Mouse (Mus musculus): ENCODE measurements around the gene Ppp1r14d. TPM values are rescaled to one million over a fixed set of nuclear protein-coding genes. Genes with fewer than 3 reads are reported as not detected.

Gene Ppp1r14d
- polyA plus RNA-seq, 1 experiment: not detected

DNA sequence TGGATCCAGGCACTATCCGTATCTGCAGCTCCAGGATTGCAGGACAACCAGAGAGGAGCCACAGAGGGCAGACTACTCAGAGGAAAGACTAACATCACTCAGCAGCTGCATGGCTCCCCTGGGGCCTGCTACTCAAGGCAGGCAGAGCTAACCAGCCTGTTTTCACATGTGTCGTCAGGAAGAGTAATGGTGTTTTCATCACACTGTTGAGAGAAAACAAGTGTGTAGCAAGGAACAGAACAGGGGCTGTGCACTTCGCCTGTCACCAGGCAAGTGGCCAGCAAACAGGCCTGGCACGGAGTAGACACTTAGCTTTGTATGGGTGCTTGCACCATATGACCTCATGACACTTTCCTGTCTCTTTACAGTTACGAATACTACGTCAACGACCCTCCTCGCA lies 58.1 kb downstream of the Ppp1r14d start:
- H3K27ac ChIP-seq (replicated peaks; ENCODE audit: low read depth, low read length): no peak overlapping the region
- H3K4me1 ChIP-seq (ENCODE audit: control insufficient read depth, insufficient read depth, insufficient read length, low read length): peaks cover 9% of the 10 kb centered on the region
- no peak overlapping the region for H3K4me3 ChIP-seq (ENCODE audit: insufficient read depth, low read depth, low read length)

DNA sequence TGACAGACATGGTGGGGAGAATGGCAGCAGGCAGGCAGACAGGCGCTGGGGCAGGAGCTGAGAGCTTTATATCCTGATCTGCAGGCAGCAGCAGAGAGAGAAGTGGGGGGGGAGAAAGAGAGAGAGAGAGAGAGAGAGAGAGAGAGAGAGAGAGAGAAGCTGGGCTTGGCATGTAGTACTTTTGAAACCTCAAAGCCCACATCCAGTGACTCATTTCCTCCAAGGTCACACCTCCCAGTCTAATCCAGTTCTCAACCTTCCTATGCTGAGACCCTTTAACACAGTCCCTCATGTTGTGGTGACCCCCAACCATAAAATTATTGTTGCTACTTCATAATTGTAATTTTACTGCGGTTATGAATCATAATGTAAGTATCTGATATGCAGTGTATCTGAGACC lies 59.4 kb downstream of the Ppp1r14d start:
- Histone ChIP-seq H3K27ac (replicated peaks; ENCODE audit: low read depth, low read length) (no peak overlapping the region), H3K4me1 (ENCODE audit: control insufficient read depth, insufficient read depth, insufficient read length, low read length) (peaks cover 9% of the 10 kb centered on the region), H3K4me3 (ENCODE audit: insufficient read depth, low read depth, low read length) (no peak overlapping the region)

Other genes starting within 250 kb of the Ppp1r14d start
- 13.3 and 19.1 TPM in 2 replicates for gene Ccdc32, start 200.5 kb downstream of the Ppp1r14d start, polyA plus RNA-seq (2012; ENCODE audit: insufficient read depth, insufficient read length, missing spikeins)
- gene Rpusd2, start 195.1 kb downstream of the Ppp1r14d start, polyA plus RNA-seq (2012; ENCODE audit: insufficient read depth, insufficient read length, missing spikeins): 1.4 and 2.3 TPM in 2 replicates
- not detected in 2 replicates for gene Knl1, start 182.8 kb downstream of the Ppp1r14d start, polyA plus RNA-seq (2012; ENCODE audit: insufficient read depth, insufficient read length, missing spikeins)
- gene Rad51, start 117.1 kb downstream of the Ppp1r14d start, polyA plus RNA-seq (2012; ENCODE audit: insufficient read depth, insufficient read length, missing spikeins): 0.83 TPM in 1 of 2 replicates, not detected in the other
- gene Rmdn3, start 72.9 kb downstream of the Ppp1r14d start, polyA plus RNA-seq (2012; ENCODE audit: insufficient read depth, insufficient read length, missing spikeins): 124 and 184 TPM in 2 replicates
- 1.7 and 2.4 TPM in 2 replicates for gene Gchfr, start 62.1 kb downstream of the Ppp1r14d start, polyA plus RNA-seq (2012; ENCODE audit: insufficient read depth, insufficient read length, missing spikeins)
- gene Gm14137, start 55.4 kb downstream of the Ppp1r14d start, polyA plus RNA-seq (2012; ENCODE audit: insufficient read depth, insufficient read length, missing spikeins): not detected in 2 replicates
- 16.2 and 21.0 TPM in 2 replicates for gene Zfyve19, start 21.3 kb downstream of the Ppp1r14d start, polyA plus RNA-seq (2012; ENCODE audit: insufficient read depth, insufficient read length, missing spikeins)
- gene Dnajc17, start 21.1 kb downstream of the Ppp1r14d start, polyA plus RNA-seq (2012; ENCODE audit: insufficient read depth, insufficient read length, missing spikeins): 7.8 and 8.8 TPM in 2 replicates
- gene Spint1, start 7.5 kb upstream of the Ppp1r14d start, polyA plus RNA-seq (2012; ENCODE audit: insufficient read depth, insufficient read length, missing spikeins): not detected in 2 replicates
- gene Rhov, start 41.4 kb upstream of the Ppp1r14d start, polyA plus RNA-seq (2012; ENCODE audit: insufficient read depth, insufficient read length, missing spikeins): not detected in 2 replicates
- 3.6 and 4.8 TPM in 2 replicates for gene Vps18, start 58.8 kb upstream of the Ppp1r14d start, polyA plus RNA-seq (2012; ENCODE audit: insufficient read depth, insufficient read length, missing spikeins)
- gene Dll4, start 95.9 kb upstream of the Ppp1r14d start, polyA plus RNA-seq (2012; ENCODE audit: insufficient read depth, insufficient read length, missing spikeins): 3.2 and 5.8 TPM in 2 replicates
- 2.1 and 2.3 TPM in 2 replicates for gene Chac1, start 121.3 kb upstream of the Ppp1r14d start, polyA plus RNA-seq (2012; ENCODE audit: insufficient read depth, insufficient read length, missing spikeins)
- gene Ino80, start 247.8 kb upstream of the Ppp1r14d start, polyA plus RNA-seq (2012; ENCODE audit: insufficient read depth, insufficient read length, missing spikeins): 5.4 and 5.5 TPM in 2 replicates